Mouse (Mus musculus) limb, embryonic 11.5 days (tissue): ENCODE results near the gene Ero1lb. TPM values are rescaled to one million over a fixed set of nuclear protein-coding genes. Genes with fewer than 3 reads are reported as not detected.

Source experiments
- ATAC-seq: fragments of 200-750 bp; cut with Nextera tagmentation; 2 replicates; pipeline ENCODE4 v1.8.0; 2017; ENCODE audit warnings: low read depth; ENCODE audit not compliant: insufficient number of reproducible peaks, low FRiP score, low TSS enrichment
- DNase-seq: peaks from one replicate; pipeline ENCODE4 v3.0.0-alpha.2; 2015; ENCODE audit warnings: low spot score
- H3K27ac ChIP-seq: fragments of 300-500 bp; sonication (generic); replicated peaks from 2 replicates; pipeline ENCODE4 v1.5.1; 2014; ENCODE audit warnings: low read depth, mild to moderate bottlenecking, low read length
- H3K27me3 ChIP-seq: fragments of 300-500 bp; sonication (generic); 2 replicates; pipeline ENCODE4 v1.6.1; 2014; ENCODE audit warnings: mild to moderate bottlenecking, low read length, mixed read lengths; ENCODE audit not compliant: control insufficient read depth, insufficient read depth
- H3K36me3 ChIP-seq: fragments of 300-500 bp; sonication (generic); 2 replicates; pipeline ENCODE4 v1.6.1; 2014; ENCODE audit warnings: mild to moderate bottlenecking, low read length, moderate library complexity, mixed read lengths; ENCODE audit not compliant: control insufficient read depth, insufficient read depth
- H3K4me1 ChIP-seq: fragments of 300-500 bp; sonication (generic); 2 replicates; pipeline ENCODE4 v1.6.1; 2014; ENCODE audit warnings: low read length, mixed read lengths; ENCODE audit not compliant: control insufficient read depth, insufficient read depth
- H3K4me2 ChIP-seq: fragments of 300-500 bp; sonication (generic); 2 replicates; pipeline ENCODE4 v1.6.1; 2014; ENCODE audit warnings: low read depth, mild to moderate bottlenecking, moderate library complexity; ENCODE audit not compliant: severe bottlenecking
- H3K4me3 ChIP-seq: fragments of 300-500 bp; sonication (generic); 2 replicates; pipeline ENCODE4 v1.5.1; 2014; ENCODE audit warnings: low read depth, low read length
- H3K9ac ChIP-seq: fragments of 300-500 bp; sonication (generic); 2 replicates; pipeline ENCODE4 v1.6.1; 2014; ENCODE audit warnings: mild to moderate bottlenecking, low read length
- H3K9me3 ChIP-seq: fragments of 300-500 bp; sonication (generic); 2 replicates; pipeline ENCODE4 v1.6.1; 2016; ENCODE audit warnings: low read length; ENCODE audit not compliant: control insufficient read depth
- WGBS: fragments of 180-500 bp; shearing (Covaris S2); extraction: QIAGEN DNeasy Blood & Tissue Kit; methylation state at CpG from one replicate; pipeline ENCODE4 v1.1.7; 2014; 5-methylcytosine and 5-hydroxymethylcytosine counted together
- polyA plus RNA-seq: library from polyadenylated mRNA; unstranded; fragments of >200 nt; fragmentation: Nextera tagmentation; extraction: Ambion mirVana; gene quantifications from 2 replicates; pipeline ENCODE4 v1.2.1, GENCODE M21; 2014

Ero1lb gene
- 7.7 and 7.9 TPM in 2 replicates for polyA plus RNA-seq

DNA sequence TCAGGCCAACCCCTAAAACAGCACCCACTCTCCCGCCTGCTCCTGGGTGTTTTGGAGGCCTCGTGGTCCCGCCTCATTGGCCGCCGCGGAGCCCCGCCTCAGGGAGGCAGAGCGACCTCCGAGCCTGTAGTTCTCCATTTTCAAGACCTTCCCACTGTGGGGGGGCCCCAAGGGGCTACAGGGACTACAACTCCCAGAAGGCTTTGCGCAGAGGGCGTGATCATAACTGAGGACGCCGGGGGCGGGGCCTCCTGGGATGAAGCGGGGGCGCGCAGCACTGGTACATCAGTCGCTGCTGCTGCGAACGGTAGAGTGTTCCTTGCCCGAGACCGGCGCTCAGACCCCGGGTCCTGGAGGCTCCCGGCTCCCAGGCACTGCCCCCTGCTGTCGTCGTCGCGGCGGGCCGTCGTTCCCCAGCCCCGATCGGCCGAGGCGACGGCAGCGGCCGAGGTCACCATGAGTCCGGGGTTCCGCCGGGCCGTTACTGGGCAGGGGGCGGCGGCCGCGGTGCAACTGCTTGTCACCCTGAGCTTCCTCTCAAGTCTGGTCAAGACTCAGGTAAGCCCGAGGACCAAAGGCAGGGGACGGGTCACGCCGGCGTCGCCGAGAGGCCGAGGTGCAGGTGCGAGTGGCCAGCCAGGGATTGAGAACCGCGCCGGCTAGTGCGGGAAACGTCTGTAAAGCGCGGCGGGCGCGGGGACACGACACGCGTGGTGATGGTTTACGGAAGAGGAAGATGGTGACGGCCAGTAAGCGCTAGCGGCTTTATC is at the start of gene Ero1lb:
Ero1lb (plus strand) TSS at position 254 of the 770 bp plus-strand sequence.
- DNase-seq (peak; percentile 100), ATAC-seq (peak; percentile 99)
- under 1% methylated on average over 73 of the region's 73 CpGs for WGBS
- H3K4me3 ChIP-seq, result peak within 1 kb of the TSS; percentile 66
- H3K9me3 ChIP-seq, result no peaks in the 10 kb centered on the region
- H3K27me3 ChIP-seq, result 0 out of 2 replicates have a peak, but pooled peaks cover 2% of the 10 kb centered on the region
- peak within 1 kb of the TSS; percentile 63 for H3K9ac ChIP-seq
- peak within 1 kb of the TSS; percentile 88 for H3K4me2 ChIP-seq
- H3K36me3 ChIP-seq, result no peaks in the 10 kb centered on the region
- H3K27ac ChIP-seq, result no peak within 1 kb of the TSS
- H3K4me1 ChIP-seq, result no peaks in the 10 kb centered on the region

DNA sequence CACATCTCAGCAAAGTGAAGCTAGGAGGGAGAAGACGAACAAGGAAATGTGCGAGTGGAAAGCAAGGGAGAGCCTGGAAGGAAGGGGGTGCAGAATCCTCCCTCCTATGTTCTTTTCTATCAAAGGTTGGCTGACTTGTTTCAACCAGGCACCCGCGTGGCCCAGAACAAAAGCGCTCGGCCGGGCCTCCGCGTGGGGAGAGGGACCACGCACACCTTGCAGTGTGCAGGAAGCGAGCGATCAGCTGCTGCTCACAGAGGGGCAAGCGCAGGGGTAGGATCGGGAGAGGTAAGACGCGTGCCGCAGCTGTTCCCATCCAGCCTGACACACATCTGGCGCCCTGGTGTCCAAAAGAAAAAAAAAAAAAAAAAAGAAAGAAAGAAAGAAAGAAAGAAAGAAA is 46.3 kb upstream of the Ero1lb start:
- no peaks in the 10 kb centered on the region for H3K4me1 ChIP-seq
- WGBS, result 3% methylated on average over 18 of the region's 18 CpGs
- no peaks in the 10 kb centered on the region for H3K36me3 ChIP-seq
- DNase-seq (peak; percentile 63), ATAC-seq (peak; percentile 33; the same call in 1 of the 2 replicates)
- H3K4me3 ChIP-seq, result peak overlapping the region; percentile 36
- peak overlapping the region; percentile 45; the same call in 1 of the 2 replicates for H3K9ac ChIP-seq
- peak overlapping the region; percentile 98 for H3K4me2 ChIP-seq
- H3K27ac ChIP-seq, result no peak overlapping the region
- H3K27me3 ChIP-seq, result peaks cover 3% of the 10 kb centered on the region; the same call in 1 of the 2 replicates
- no peaks in the 10 kb centered on the region for H3K9me3 ChIP-seq

DNA sequence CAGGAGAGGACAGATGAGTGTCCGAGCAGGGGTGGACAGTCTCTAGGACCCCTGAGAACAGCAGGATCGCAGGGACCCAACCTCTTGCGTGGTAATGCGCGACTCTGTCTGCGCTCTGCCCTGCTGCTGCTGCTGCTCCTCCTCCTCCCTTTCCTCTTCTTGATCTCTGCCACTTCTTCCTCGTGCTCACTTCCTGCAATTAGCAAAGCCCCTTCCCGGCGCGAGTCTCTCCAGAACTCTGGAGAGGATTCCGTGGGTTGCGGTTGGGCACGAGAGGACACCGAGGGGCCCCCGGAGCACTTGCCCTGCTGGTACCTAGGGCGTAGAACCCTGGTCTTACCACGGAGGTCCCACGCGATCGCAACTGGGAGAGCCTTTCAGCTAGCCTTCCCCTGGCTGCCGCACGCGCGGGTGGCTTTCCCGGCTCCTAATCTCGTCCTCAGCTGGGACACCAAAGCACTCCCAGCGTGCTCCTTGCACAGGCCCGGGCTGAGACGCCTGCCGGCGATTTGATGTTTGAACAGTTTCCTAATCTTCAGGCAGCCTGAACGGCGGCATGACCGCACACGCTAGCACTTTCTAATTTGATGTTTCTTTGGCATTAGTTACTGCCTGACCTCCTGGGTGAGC is 45.6 kb upstream of the Ero1lb start, which contains the start of gene Edaradd:
Edaradd (minus strand) TSS at position 484 of the 630 bp plus-strand sequence.
- peak; percentile 81 for DNase-seq

DNA sequence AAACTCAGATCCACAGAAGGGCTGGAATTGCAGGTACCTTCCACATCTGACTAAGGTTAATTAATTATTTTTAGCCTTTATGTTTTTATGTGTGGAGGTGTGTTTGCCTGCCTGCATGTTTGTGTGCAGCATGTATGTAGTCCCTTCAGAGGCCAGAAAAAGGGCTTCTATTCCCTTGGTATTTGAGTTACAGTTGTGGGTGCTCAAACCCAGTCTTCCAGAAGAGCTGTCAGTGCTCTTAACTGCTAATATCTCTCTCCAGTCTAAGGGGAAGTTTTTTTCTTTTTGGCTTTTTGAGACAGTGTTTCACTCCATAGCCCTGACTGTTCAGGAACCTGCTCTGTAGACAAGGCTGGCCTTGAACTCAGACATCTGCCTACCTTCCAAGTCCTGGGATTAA is 43.3 kb upstream of the Ero1lb start:
- ATAC-seq, result no peak

More for the DNA sequence above, 45.6 kb upstream of the Ero1lb start, which contains the start of gene Edaradd:
- no peaks in the 10 kb centered on the region for H3K9me3 ChIP-seq
- peak within 1 kb of the TSS; percentile 98 for H3K4me2 ChIP-seq
- peak within 1 kb of the TSS; percentile 36 for H3K4me3 ChIP-seq
- H3K9ac ChIP-seq, result peak within 1 kb of the TSS; percentile 62
- WGBS, result under 1% methylated on average over 35 of the region's 35 CpGs
- peak; percentile 78 for ATAC-seq
- H3K27me3 ChIP-seq, result peaks cover 3% of the 10 kb centered on the region; the same call in 1 of the 2 replicates
- no peaks in the 10 kb centered on the region for H3K4me1 ChIP-seq
- no peak within 1 kb of the TSS for H3K27ac ChIP-seq
- H3K36me3 ChIP-seq, result no peaks in the 10 kb centered on the region

DNA sequence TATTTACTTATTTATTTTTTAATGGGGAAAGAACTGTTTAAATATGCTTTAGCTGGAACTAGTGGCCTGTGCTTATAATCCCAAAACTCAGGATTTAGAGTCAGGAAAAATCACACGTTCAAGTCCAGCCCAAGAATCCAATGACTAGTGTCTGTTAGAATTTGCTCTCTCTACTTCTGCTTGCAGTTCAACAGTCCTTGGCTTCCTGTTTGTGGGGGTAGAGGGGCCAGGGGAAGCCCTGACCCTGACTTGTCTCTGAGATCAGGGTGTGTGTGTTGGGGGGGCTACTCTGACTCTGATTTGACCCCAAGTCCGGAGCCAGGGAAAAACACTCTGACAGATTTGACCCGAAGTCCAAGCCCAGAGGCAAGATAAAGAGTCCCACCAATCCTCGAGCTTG is 40.0 kb upstream of the Ero1lb start:
- no peak overlapping the region for H3K4me3 ChIP-seq
- no peak overlapping the region for H3K4me2 ChIP-seq
- no peak for ATAC-seq
- H3K27me3 ChIP-seq, result no peaks in the 10 kb centered on the region
- WGBS, result 90% methylated on average over 4 of the region's 4 CpGs
- H3K27ac ChIP-seq, result no peak overlapping the region
- H3K9ac ChIP-seq, result no peak overlapping the region
- H3K4me1 ChIP-seq, result no peaks in the 10 kb centered on the region
- no peak for DNase-seq
- no peaks in the 10 kb centered on the region for H3K9me3 ChIP-seq
- H3K36me3 ChIP-seq, result no peaks in the 10 kb centered on the region

More for the DNA sequence above, 43.3 kb upstream of the Ero1lb start:
- Histone ChIP-seq H3K9ac (no peak overlapping the region), H3K4me2 (no peak overlapping the region), H3K27me3 (peaks cover 3% of the 10 kb centered on the region; the same call in 1 of the 2 replicates), H3K4me1 (no peaks in the 10 kb centered on the region), H3K36me3 (no peaks in the 10 kb centered on the region), H3K27ac (no peak overlapping the region), H3K9me3 (no peaks in the 10 kb centered on the region), H3K4me3 (no peak overlapping the region)
- DNase-seq, result no peak

DNA sequence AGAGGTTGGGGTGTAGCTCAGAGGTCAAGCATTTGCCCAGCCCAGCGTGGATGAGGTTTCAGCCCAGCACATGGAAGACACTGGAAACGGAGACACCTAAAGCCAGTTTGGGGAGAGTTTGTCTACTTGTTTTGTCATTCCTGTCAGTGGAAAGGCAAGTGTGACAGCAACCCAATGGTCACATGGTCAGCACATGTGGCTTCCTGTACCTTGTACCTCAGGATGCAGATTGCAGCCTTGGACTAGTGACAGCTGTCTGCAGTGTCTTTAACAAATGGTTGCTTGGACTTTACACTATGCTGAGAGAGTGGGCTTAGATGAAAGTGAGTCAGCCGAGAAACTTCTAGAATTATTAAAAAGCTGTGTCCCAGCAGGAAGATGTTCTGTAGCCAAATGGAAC is 31.0 kb upstream of the Ero1lb start:
- Histone ChIP-seq H3K4me1 (no peaks in the 10 kb centered on the region), H3K36me3 (no peaks in the 10 kb centered on the region), H3K4me3 (no peak overlapping the region), H3K9ac (no peak overlapping the region), H3K27me3 (no peaks in the 10 kb centered on the region), H3K27ac (no peak overlapping the region), H3K9me3 (no peaks in the 10 kb centered on the region), H3K4me2 (no peak overlapping the region)
- ATAC-seq (no peak), DNase-seq (no peak)
- WGBS, result 82% methylated on average over 3 of the region's 3 CpGs

DNA sequence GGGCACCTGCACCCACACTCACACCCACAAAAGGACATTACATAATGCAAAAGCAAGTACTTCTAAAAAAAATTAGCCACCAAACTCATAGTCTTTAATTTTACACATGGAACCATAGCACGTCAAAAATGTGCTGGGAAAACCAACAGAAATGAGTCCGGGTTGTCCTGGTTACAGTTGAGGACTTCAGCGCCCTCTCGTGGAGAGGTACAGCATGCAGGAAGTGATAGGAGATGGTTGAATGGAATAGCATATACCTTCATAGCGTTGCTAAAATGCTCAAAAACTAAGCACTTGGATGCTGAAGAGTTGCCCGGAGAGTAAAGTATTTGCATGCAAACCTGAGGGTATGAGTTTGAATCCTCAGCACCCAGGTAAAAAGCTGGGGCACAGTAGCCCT is 27.7 kb upstream of the Ero1lb start:
- Histone ChIP-seq H3K4me2 (no peak overlapping the region), H3K4me3 (no peak overlapping the region), H3K27me3 (no peaks in the 10 kb centered on the region), H3K9ac (no peak overlapping the region), H3K36me3 (no peaks in the 10 kb centered on the region), H3K27ac (no peak overlapping the region), H3K9me3 (no peaks in the 10 kb centered on the region), H3K4me1 (peaks cover 6% of the 10 kb centered on the region; the same call in 1 of the 2 replicates)
- WGBS, result 72% methylated on average over 6 of the region's 6 CpGs
- no peak for ATAC-seq
- DNase-seq, result no peak

DNA sequence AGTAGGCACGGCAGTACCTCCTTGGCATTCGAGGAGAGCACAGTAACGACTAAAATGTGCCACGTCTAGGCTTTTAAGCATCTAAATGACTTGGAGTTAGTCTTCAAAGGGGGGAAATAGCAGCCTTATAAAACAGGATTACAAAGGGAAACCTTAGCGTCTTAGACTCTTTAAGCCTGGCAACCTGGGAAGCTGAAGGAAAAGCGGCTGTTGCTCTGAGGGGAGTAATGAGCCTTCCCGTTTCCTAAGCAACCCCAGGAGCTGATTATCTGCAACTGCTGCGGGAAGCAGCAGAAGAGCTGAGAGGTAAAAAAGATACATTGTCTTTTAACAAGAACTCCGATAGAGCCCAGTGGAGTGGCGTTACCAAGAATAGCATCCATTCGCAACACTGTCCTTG is 26.0 kb upstream of the Ero1lb start:
- peaks cover 6% of the 10 kb centered on the region; the same call in 1 of the 2 replicates for H3K4me1 ChIP-seq
- H3K36me3 ChIP-seq, result no peaks in the 10 kb centered on the region
- 29% methylated on average over 11 of the region's 11 CpGs for WGBS
- H3K4me3 ChIP-seq, result no peak overlapping the region
- ATAC-seq (no peak), DNase-seq (no peak)
- H3K9ac ChIP-seq, result no peak overlapping the region
- H3K27me3 ChIP-seq, result no peaks in the 10 kb centered on the region
- H3K27ac ChIP-seq, result no peak overlapping the region
- H3K4me2 ChIP-seq, result no peak overlapping the region
- no peaks in the 10 kb centered on the region for H3K9me3 ChIP-seq
